10 mouse cellular contexts compared by ENCODE assay signal in the genomic region with DNA sequence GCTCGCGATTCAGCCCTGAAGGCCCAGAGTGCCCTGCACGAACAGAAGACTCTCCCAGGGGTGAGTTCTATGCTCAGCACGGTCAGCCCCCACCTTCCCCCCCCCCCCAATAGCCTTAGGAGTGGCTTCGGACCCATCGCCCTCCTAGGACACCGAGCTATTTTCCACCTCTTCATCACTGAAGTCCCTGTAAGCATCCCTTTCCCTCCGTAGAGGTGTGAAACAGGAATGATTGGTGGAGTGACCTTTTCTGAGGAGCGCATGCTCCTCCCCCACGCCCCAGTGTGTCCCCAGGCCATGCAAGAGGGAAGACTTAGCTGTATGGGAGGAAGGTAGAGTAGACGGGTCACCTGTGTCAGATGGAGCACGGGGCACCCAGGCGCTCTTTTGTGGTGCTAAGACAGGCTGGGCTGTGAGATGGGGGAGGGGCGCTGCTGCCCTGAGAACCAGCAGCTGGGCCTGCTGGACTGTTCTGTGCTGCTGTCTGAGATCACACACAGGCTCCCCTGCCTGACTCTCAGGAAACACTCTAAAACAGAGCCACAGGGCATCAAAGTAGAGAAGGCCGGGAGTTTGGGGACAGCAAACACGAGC. TPM values are rescaled to one million over a fixed set of nuclear protein-coding genes. Genes with fewer than 3 reads are reported as not detected.
DNase-seq lines count a peak whose midpoint lies in the region; ATAC-seq and TF ChIP-seq lines count a peak whose summit lies in the region.
"Had no signal": no experiment of that assay in that cellular context is flagged by ENCODE, and none has a peak within 500 bp of the region (broad histone marks: within the 10 kb centered on the region; RNA-seq: fewer than 3 reads in every experiment).

A gene (minus strand): TSS at position 51 of the 594 bp plus-strand sequence.

- H3K4me2 ChIP-seq in forebrain, embryonic 11.5 days (ENCODE audit: low read depth, low read length, severe bottlenecking): peak within 1 kb of the TSS; percentile 54
- H3K4me2 ChIP-seq in limb, embryonic 13.5 days (replicated peaks): peak within 1 kb of the TSS; percentile 53

- peak within 1 kb of the TSS; percentile 82 for H3K27ac ChIP-seq in forebrain, embryonic 11.5 days (ENCODE audit: low read depth, low read length)
- no peak within 1 kb of the TSS for H3K27ac ChIP-seq in limb, embryonic 13.5 days

- DNase-seq in gastrocnemius, adult 8-10 months (ENCODE audit: low spot score in 2 of 2): no peak
- no peak for DNase-seq in gastrocnemius, postnatal 10 days
- DNase-seq in forebrain, embryonic 11.5 days (ENCODE audit: low spot score): peak; percentile 59
- no peak for DNase-seq in adrenal gland, adult 18-20 months (ENCODE audit: low spot score in 2 of 2)
- no peak for DNase-seq in spleen, postnatal 36 days (ENCODE audit: low spot score in 2 of 2)

- H3K9ac ChIP-seq in forebrain, embryonic 11.5 days (ENCODE audit: low read length): peak within 1 kb of the TSS; percentile 71
- H3K9ac ChIP-seq in limb, embryonic 13.5 days: no peak within 1 kb of the TSS

- no peak for ATAC-seq in forebrain, embryonic 11.5 days (replicated peaks; ENCODE audit: low FRiP score)
- ATAC-seq in limb, embryonic 13.5 days (ENCODE audit: low FRiP score, low read depth): no peak
- ATAC-seq in monocyte, adult 5-6 weeks (replicated peaks; ENCODE audit: insufficient number of reproducible peaks, low FRiP score, low TSS enrichment, poor library complexity, severe bottlenecking): no peak

- 11% methylated on average over 16 of the region's 16 CpGs for WGBS in forebrain, embryonic 11.5 days
- WGBS in limb, embryonic 13.5 days: 8% methylated on average over 16 of the region's 16 CpGs

- H3K36me3 ChIP-seq in E14TG2a.4 (ENCODE audit: insufficient read depth, low read length): no peaks in the 10 kb centered on the region
- H3K36me3 ChIP-seq in forebrain, embryonic 11.5 days (ENCODE audit: control insufficient read depth, insufficient read depth, low read length): no peaks in the 10 kb centered on the region
- H3K36me3 ChIP-seq in limb, embryonic 13.5 days: no peaks in the 10 kb centered on the region

- H3K9me3 ChIP-seq in E14TG2a.4 (ENCODE audit: low read length): no peaks in the 10 kb centered on the region
- H3K9me3 ChIP-seq in forebrain, embryonic 11.5 days (ENCODE audit: control insufficient read depth, low read length): no peaks in the 10 kb centered on the region
- no peaks in the 10 kb centered on the region for H3K9me3 ChIP-seq in limb, embryonic 13.5 days

- H3K27me3 ChIP-seq in E14TG2a.4 (ENCODE audit: insufficient read depth, low read length): peaks cover 45% of the 10 kb centered on the region
- no peaks in the 10 kb centered on the region; the same call in 1 of the 2 replicates for H3K27me3 ChIP-seq in forebrain, embryonic 11.5 days (ENCODE audit: control insufficient read depth, insufficient read depth, low read length)
- peaks cover 42% of the 10 kb centered on the region for H3K27me3 ChIP-seq in limb, embryonic 13.5 days

- TF ChIP-seq CTCF in E14TG2a.4 (conservative IDR thresholded peaks at IDR 0.05; ENCODE audit: low read length): no peak

- peak within 1 kb of the TSS; percentile 65 for H3K4me3 ChIP-seq in E14TG2a.4 (replicated peaks; ENCODE audit: low read length)
- peak within 1 kb of the TSS; percentile 51 for H3K4me3 ChIP-seq in forebrain, embryonic 11.5 days (ENCODE audit: low read depth, low read length)
- peak within 1 kb of the TSS; percentile 23 for H3K4me3 ChIP-seq in limb, embryonic 13.5 days

- peaks cover 52% of the 10 kb centered on the region for H3K4me1 ChIP-seq in E14TG2a.4 (replicated peaks; ENCODE audit: low read depth, low read length)
- peaks cover 40% of the 10 kb centered on the region for H3K4me1 ChIP-seq in forebrain, embryonic 11.5 days (replicated peaks; ENCODE audit: control insufficient read depth, insufficient read depth, low read length)
- H3K4me1 ChIP-seq in limb, embryonic 13.5 days: peaks cover 10% of the 10 kb centered on the region

RNA-seq across cellular contexts. Expression of the gene that starts here (rescaled TPM):
- total RNA-seq in gastrocnemius, adult 8-10 months (2022): 10 to 100 TPM; 10.6 to 11.8 (median 11.3) TPM
- 1 to 10 TPM; 5.0 to 7.9 TPM for total RNA-seq in gastrocnemius, postnatal 10 days (2021)
- polyA plus RNA-seq in forebrain, embryonic 11.5 days (2014; fragmentation: Nextera tagmentation; extraction: Ambion mirVana): 12.8 and 15.5 TPM in 2 replicates
- polyA plus RNA-seq in limb, embryonic 13.5 days (2015; fragmentation: Nextera tagmentation; extraction: Ambion mirVana): 1.8 and 2.0 TPM in 2 replicates
- 1 to 10 TPM; 3.0 to 3.3 TPM for total RNA-seq in adrenal gland, adult 18-20 months (2021)
- total RNA-seq in monocyte, adult 5-6 weeks (2017): 1.8 to 2.2 TPM in 2 of 3 replicates, not detected in the other
- total RNA-seq: granulocyte monocyte progenitor cell, adult 5-6 weeks; liver, adult 2 months had no signal
- polyA plus RNA-seq: liver, adult 2 months had no signal
